ENCODE assay signal across 8 mouse cellular contexts in the genomic region with DNA sequence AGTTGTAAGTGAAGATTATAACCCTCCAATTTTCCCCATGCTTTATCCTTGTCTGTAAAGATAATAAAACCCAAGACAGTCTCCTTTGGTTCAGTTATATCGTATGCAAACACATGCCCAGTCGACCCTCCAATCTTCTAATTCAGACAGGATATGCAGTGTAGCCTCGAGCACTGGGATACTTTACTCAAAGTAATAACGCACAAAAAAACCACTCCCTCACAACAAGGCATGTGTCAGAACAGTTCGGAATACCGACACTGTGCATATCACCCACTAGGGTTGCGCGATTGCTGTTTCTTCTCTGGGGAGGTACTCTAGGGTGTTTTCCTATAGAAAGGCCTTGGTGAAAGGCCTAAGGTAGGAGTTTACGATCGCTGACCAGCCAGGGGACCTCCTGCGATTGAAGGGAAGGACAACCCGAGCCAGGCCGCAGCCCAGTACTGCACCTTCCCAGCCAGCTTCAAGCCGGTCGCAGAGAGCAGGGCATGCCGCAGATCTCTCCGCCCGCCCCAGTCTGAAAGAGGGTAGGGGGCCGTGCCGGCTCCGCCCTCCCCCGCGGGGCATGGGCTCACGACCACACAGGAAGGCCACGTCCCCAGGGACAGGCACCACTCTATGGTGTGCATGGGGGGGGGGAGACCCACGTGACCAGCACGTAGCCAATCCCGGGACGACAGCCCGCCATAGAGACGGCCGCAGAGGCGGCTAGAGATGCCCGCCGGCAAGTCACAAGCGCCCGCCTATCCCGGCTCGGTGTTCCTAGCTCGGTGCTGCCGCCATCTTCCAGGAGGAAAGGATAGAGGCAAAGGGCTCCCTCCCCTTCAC. TPM values are rescaled to one million over a fixed set of nuclear protein-coding genes. Genes with fewer than 3 reads are reported as not detected.
DNase-seq lines count a peak whose midpoint lies in the region; ATAC-seq lines count a peak whose summit lies in the region.

No protein-coding gene starts in this region.

- no peaks in the 10 kb centered on the region for H3K36me3 ChIP-seq in forebrain, embryonic 14.5 days (ENCODE audit: control insufficient read depth, insufficient read depth, low read length)

- intact Hi-C loops in heart, postnatal 14 days (cut with DNase I), result loop anchor here (2.0 to 10.0 kb wide), 3 partner anchors 33 to 133 kb away; a partner anchor contains a TSS

- H3K9ac ChIP-seq in forebrain, embryonic 14.5 days (ENCODE audit: low read length), result peak overlapping the region; percentile 90

- ATAC-seq in forebrain, embryonic 14.5 days, result peak; percentile 95
- ATAC-seq in neutrophil, adult 5-6 weeks (ENCODE audit: extremely low read depth, insufficient number of reproducible peaks, low FRiP score, poor library complexity, severe bottlenecking), result peak; percentile 79

- H3K4me2 ChIP-seq in forebrain, embryonic 14.5 days (ENCODE audit: low read length), result peak overlapping the region; percentile 67

- WGBS in forebrain, embryonic 14.5 days, result 1% methylated on average over 41 of the region's 41 CpGs

- H3K9me3 ChIP-seq in forebrain, embryonic 14.5 days (replicated peaks; ENCODE audit: control insufficient read depth, low read length), result no peaks in the 10 kb centered on the region; the same call in 1 of the 2 replicates

- peak overlapping the region; percentile 93 for H3K27ac ChIP-seq in forebrain, embryonic 14.5 days (ENCODE audit: low read depth, low read length)

- no peaks in the 10 kb centered on the region for H3K27me3 ChIP-seq in forebrain, embryonic 14.5 days (replicated peaks; ENCODE audit: control insufficient read depth, insufficient read depth, low read length)

- peak overlapping the region; percentile 87 for H3K4me3 ChIP-seq in forebrain, embryonic 14.5 days (ENCODE audit: low read depth, low read length)

- peak; percentile 97 for DNase-seq in ES-CJ7 (ENCODE audit: low read depth, low spot score)
- DNase-seq in cerebellum, adult 11 months, result peak; percentile 98
- DNase-seq in forebrain, embryonic 14.5 days (ENCODE audit: low spot score), result peak; percentile 98
- peak; percentile 97 to 98 for DNase-seq in heart, postnatal 14 days
- peak; percentile 98 for DNase-seq in layer of hippocampus, adult 11-12 months (ENCODE audit: low spot score)
- DNase-seq in lung, adult 18-20 months, result peak; percentile 98 to 99
- DNase-seq in thymus, adult 18-20 months, result peak; percentile 97 to 98

- H3K4me1 ChIP-seq in forebrain, embryonic 14.5 days (ENCODE audit: control insufficient read depth, insufficient read depth, low read length), result peaks cover 5% of the 10 kb centered on the region

RNA-seq across cellular contexts. Expression of a gene that starts 0.6 kb away (rescaled TPM):
- 63.8 and 73.8 TPM in 2 replicates for polyA plus RNA-seq in forebrain, embryonic 14.5 days (2014; fragmentation: Nextera tagmentation; extraction: Ambion mirVana)
- 100 to 1,000 TPM; 403 to 417 TPM for total RNA-seq in heart, postnatal 14 days (2021)
- 61.7 and 62.9 TPM in 2 replicates for total RNA-seq in neutrophil, adult 5-6 weeks (2017)

RNA-seq across cellular contexts. Expression of a gene that starts 33.9 kb away (rescaled TPM):
- polyA plus RNA-seq in forebrain, embryonic 14.5 days (2014; fragmentation: Nextera tagmentation; extraction: Ambion mirVana), result 2.9 and 3.7 TPM in 2 replicates
- total RNA-seq in heart, postnatal 14 days (2021), result 10 to 100 TPM; 17.3 to 18.9 TPM
- total RNA-seq in neutrophil, adult 5-6 weeks (2017), result 1.4 and 1.7 TPM in 2 replicates

Comparison
In these comparisons a context has a peak if more than half of its experiments do, and no peak if none do; other contexts are left out.
1. Peak in every context shown above with its lines: DNase-seq, ATAC-seq, H3K4me3 ChIP-seq and H3K27ac ChIP-seq.